Mouse (Mus musculus) hindbrain, embryonic 16.5 days (tissue): ENCODE results near the gene Hist2h3c1. TPM values are rescaled to one million over a fixed set of nuclear protein-coding genes. Genes with fewer than 3 reads are reported as not detected.
"Not testable (repeated sequence)": the region's sequence is repeated elsewhere in the genome, so short reads cannot be mapped to it uniquely, and the experiment has no call there.

Source experiments
- ATAC-seq: fragments of 200-750 bp; cut with Nextera tagmentation; 2 replicates; pipeline ENCODE4 v1.8.0; 2017; ENCODE audit warnings: moderate TSS enrichment, moderate library complexity
- H3K27ac ChIP-seq: fragments of 300-500 bp; sonication (generic); 2 replicates; pipeline ENCODE4 v1.5.1; 2014; ENCODE audit warnings: low read depth, mild to moderate bottlenecking, control low read depth, low read length, moderate library complexity
- H3K27me3 ChIP-seq: fragments of 300-500 bp; sonication (generic); replicated peaks from 2 replicates; pipeline ENCODE4 v1.6.1; 2014; ENCODE audit warnings: low read length; ENCODE audit not compliant: control insufficient read depth, insufficient read depth
- H3K36me3 ChIP-seq: fragments of 300-500 bp; sonication (generic); 2 replicates; pipeline ENCODE4 v1.6.1; 2014; ENCODE audit warnings: mild to moderate bottlenecking, low read length, moderate library complexity, mixed read lengths; ENCODE audit not compliant: control insufficient read depth, insufficient read depth
- H3K4me1 ChIP-seq: fragments of 300-500 bp; sonication (generic); 2 replicates; pipeline ENCODE4 v1.6.1; 2014; ENCODE audit warnings: low read depth, low read length; ENCODE audit not compliant: control insufficient read depth, insufficient read depth
- H3K4me2 ChIP-seq: fragments of 300-500 bp; sonication (generic); 2 replicates; pipeline ENCODE4 v1.6.1; 2014; ENCODE audit warnings: mild to moderate bottlenecking, low read length, control low read depth, moderate library complexity
- H3K4me3 ChIP-seq: fragments of 300-500 bp; sonication (generic); 2 replicates; pipeline ENCODE4 v1.5.1; 2014; ENCODE audit warnings: mild to moderate bottlenecking, low read length, control low read depth, moderate library complexity
- H3K9ac ChIP-seq: fragments of 300-500 bp; sonication (generic); 2 replicates; pipeline ENCODE4 v1.6.1; 2014; ENCODE audit warnings: low read depth, mild to moderate bottlenecking, control low read depth, low read length, moderate library complexity
- H3K9me3 ChIP-seq: fragments of 300-500 bp; sonication (generic); 2 replicates; pipeline ENCODE4 v1.6.1; 2014; ENCODE audit warnings: mild to moderate bottlenecking, low read length, moderate library complexity; ENCODE audit not compliant: control insufficient read depth
- WGBS: fragments of 180-500 bp; shearing (Covaris S2); extraction: QIAGEN DNeasy Blood & Tissue Kit; methylation state at CpG from one replicate; pipeline ENCODE4 v1.1.7; 2014; 5-methylcytosine and 5-hydroxymethylcytosine counted together
- polyA plus RNA-seq: library from polyadenylated mRNA; unstranded; fragments of >200 nt; fragmentation: Nextera tagmentation; extraction: Ambion mirVana; gene quantifications from 2 replicates; pipeline ENCODE4 v1.2.1, GENCODE M21; 2015

The Hist2h3c1 gene
- polyA plus RNA-seq, 1 experiment from 2014 or later: 0.21 TPM

DNA sequence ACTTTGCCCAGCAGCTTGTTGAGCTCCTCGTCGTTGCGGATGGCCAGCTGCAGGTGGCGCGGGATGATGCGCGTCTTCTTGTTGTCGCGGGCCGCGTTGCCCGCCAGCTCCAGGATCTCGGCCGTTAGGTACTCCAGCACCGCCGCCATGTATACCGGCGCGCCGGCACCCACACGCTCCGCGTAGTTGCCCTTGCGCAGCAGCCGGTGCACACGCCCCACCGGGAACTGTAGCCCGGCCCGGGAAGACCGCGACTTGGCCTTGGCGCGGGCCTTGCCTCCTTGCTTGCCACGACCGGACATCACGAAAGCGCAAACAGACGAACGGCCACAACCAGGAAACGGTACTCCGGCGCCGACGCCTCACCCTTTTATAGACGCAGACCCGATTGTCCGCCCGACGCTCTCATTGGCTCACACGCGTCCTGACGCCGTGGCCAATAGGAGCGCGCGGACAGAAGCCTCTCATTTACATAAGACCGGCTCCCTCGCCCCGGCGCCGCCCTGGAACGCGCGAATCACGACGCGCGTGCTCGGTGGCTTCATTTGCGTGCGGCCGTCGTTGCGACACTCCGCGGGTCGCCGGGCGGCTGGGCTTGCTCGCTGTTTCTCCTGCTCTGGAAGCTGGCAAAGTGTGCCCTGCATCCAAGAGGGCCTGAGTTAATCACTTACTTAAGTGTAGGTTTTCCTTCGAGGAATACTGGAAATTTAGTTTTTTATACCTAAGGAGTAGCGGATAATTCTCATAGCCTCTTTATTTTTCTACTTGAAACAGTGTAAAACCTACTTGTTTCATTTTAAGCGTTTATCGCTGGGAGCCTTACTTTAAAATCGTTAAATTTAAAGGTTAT is 6.3 kb upstream of the Hist2h3c1 start, which contains the start of gene Hist2h2aa2:
Gene Hist2h2aa2, minus strand, starts transcription at position 328 of the 850 bp plus-strand sequence.
- peak within 1 kb of the TSS; percentile 34 for H3K4me3 ChIP-seq
- not testable (repeated sequence) for H3K9me3 ChIP-seq, H3K36me3 ChIP-seq, H3K27me3 ChIP-seq
- peak within 1 kb of the TSS; percentile 52 for H3K4me2 ChIP-seq
- H3K9ac ChIP-seq: peak within 1 kb of the TSS; percentile 50
- WGBS: 5% methylated on average over 20 of the region's 85 CpGs
- peak; percentile 92 for ATAC-seq
- peak within 1 kb of the TSS; percentile 83 for H3K27ac ChIP-seq
- peaks cover 19% of the 10 kb centered on the region for H3K4me1 ChIP-seq

DNA sequence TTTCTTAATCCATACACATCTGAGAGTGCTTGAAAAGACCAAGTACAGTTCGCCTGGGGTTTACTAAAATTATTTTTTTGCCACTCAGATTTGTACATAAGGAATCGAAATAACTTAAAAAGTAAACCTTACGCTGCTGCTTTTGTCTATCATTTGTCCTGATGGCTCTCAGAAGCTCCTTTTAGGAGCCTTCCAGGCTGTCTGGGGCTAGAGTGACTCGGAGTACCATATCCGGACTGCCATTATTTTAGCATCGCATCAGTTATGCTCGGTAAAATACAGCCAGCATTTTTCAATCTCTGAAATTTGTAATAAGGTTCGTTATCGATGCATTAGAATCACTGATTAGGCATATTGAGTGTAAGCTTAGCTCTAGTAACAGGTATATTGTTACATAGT is 5.7 kb upstream of the Hist2h3c1 start:
- H3K4me2 ChIP-seq: peak overlapping the region; percentile 52
- H3K27me3 ChIP-seq: no peaks in the 10 kb centered on the region
- peak overlapping the region; percentile 45 for H3K9ac ChIP-seq
- ATAC-seq: no peak
- H3K4me3 ChIP-seq: no peak overlapping the region; the same call in 1 of the 2 replicates
- 77% methylated on average over 9 of the region's 9 CpGs for whole genome bisulfite sequencing
- no peaks in the 10 kb centered on the region for H3K36me3 ChIP-seq
- peak overlapping the region; percentile 83 for H3K27ac ChIP-seq
- peaks cover 19% of the 10 kb centered on the region for H3K4me1 ChIP-seq
- no peaks in the 10 kb centered on the region for H3K9me3 ChIP-seq

DNA sequence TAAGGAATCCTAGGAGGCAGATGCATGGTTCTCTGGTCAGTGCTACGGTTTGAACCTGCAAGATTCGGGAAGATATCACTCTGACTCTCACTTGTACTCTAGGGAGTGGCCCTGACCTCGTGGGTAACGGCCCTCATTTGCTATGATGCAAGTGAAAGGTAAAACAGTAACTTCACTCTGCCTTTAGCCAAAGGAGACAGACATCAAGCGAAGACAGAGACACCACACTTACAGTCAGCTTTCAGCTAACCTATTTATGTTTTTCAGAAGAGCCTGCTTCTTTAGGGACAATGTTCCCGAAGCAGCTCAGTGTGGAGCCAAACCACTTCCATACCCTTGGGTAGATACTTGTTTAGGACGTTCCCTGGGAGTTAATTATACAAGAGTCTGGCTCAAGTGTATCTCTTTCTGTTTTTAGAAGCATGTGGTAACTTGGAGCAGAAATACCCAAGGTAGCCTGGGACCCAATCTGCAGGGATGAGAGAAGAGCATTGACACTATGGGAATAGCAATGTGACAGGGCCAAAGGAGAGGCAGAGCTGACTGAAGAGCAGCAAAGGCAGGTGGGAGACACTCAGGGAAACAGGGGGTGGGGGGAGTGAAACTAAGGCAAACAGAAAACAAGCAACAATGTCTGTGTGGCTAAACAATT is 2.4 kb upstream of the Hist2h3c1 start:
- Histone ChIP-seq H3K9ac (0 out of 2 replicates have a peak overlapping the region, but pooled peaks have one; percentile 8), H3K4me3 (no peak overlapping the region), H3K27ac (0 out of 2 replicates have a peak overlapping the region, but pooled peaks have one; percentile 23), H3K27me3 (no peaks in the 10 kb centered on the region), H3K4me1 (peaks cover 14% of the 10 kb centered on the region), H3K4me2 (peak overlapping the region; percentile 67), H3K9me3 (no peaks in the 10 kb centered on the region), H3K36me3 (no peaks in the 10 kb centered on the region)
- WGBS: 85% methylated on average over 7 of the region's 7 CpGs
- ATAC-seq: no peak

DNA sequence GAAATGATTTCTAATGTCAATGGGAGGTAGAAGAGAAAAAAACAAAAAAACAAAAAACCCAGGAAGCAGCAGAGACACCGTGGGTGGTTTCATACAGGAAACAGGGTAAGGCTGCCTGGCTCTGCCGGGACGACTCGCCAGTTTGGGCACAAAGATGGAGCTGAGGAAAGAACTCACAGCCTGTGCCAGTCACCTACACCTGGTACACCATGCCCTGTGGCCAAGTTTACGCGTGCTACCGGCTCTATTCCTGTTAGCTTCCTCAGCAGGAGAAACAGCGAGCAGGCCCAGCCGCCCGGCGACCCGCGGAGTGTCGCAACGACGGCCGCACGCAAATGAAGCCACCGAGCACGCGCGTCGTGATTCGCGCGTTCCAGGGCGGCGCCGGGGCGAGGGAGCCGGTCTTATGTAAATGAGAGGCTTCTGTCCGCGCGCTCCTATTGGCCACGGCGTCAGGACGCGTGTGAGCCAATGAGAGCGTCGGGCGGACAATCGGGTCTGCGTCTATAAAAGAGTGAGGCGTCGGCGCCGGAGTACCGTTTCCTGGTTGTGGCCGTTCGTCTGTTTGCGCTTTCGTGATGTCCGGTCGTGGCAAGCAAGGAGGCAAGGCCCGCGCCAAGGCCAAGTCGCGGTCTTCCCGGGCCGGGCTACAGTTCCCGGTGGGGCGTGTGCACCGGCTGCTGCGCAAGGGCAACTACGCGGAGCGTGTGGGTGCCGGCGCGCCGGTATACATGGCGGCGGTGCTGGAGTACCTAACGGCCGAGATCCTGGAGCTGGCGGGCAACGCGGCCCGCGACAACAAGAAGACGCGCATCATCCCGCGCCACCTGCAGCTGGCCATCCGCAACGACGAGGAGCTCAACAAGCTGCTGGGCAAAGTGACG is 1.2 kb upstream of the Hist2h3c1 start, which contains the start of gene Hist2h2aa1:
Gene Hist2h2aa1, plus strand, starts transcription at position 495 of the 884 bp plus-strand sequence.
- WGBS: 0% methylated on average over 18 of the region's 88 CpGs
- peak within 1 kb of the TSS; percentile 54 for H3K4me3 ChIP-seq
- H3K27ac ChIP-seq: peak within 1 kb of the TSS; percentile 96
- H3K36me3 ChIP-seq, H3K9me3 ChIP-seq, H3K27me3 ChIP-seq: not testable (repeated sequence)
- peaks cover 14% of the 10 kb centered on the region for H3K4me1 ChIP-seq
- ATAC-seq: peak; percentile 93
- H3K9ac ChIP-seq: peak within 1 kb of the TSS; percentile 79
- H3K4me2 ChIP-seq: peak within 1 kb of the TSS; percentile 67

DNA sequence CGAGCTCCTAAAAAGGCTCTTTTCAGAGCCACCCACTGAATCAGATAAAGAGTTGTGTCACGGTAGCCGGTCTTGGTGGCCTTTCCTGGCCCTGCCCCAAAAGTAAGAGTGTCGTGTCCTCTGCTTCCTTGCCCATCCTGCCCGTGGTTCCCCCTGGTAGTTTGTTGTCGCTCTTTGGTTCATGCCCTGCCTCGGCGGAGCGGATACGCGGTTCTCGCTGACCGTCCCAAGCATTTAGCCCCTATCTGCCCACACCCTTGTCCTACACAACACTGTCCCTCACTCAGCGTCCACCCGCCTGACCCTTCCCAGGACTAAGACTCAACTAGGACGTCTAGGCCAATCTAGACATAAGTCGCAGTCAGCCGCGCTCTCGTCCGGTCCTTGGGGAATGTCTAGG is 467 bp upstream of the Hist2h3c1 start:
- Histone ChIP-seq H3K4me1 (peaks cover 11% of the 10 kb centered on the region), H3K4me2 (peak overlapping the region; percentile 42), H3K4me3 (peak overlapping the region; percentile 32)
- H3K9me3 ChIP-seq, H3K27me3 ChIP-seq, ATAC-seq, H3K36me3 ChIP-seq, H3K9ac ChIP-seq, H3K27ac ChIP-seq: not testable (repeated sequence)
- 0% methylated on average over 5 of the region's 21 CpGs for WGBS

DNA sequence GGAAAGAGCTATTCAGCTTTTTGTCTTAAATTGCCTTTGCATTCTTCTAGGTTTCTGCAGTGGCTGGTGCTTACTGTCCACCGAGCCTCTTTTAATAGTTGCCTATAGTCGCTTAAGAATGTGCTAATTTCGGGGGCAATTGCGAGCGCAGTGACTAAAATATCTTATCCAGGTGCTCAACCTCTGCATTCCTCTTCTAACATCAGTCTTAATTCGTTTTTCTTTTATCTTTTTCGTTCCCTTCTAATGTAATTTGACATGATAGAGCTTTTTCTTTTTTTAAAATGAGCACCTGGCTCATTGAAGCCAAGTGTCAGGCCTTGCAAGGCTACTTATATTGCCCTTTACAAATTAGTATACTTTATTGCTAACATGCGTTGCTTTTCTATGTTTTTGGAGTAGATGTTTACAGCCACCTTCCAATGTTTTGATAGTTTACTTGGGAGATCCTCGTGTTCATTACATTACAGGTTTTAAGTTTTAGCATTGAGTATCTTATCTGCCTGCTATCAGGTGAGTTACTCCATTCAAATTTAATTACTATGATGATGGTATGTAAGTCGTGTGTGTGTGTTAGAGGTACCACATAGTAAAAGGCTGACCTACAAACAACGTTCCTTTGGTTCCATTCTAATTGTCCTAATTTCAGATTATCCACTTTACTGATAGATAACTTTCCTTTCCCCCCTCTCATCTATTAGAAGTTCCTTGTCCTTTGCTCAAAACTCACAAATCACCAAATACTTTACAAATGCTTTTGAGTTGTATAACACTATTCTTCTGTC is 1.1 kb downstream of the Hist2h3c1 start:
- Histone ChIP-seq H3K9me3 (no peaks in the 10 kb centered on the region), H3K27ac (no peak overlapping the region), H3K4me3 (peak overlapping the region; percentile 27), H3K9ac (0 out of 2 replicates have a peak overlapping the region, but pooled peaks have one; percentile 27), H3K27me3 (no peaks in the 10 kb centered on the region), H3K4me2 (peak overlapping the region; percentile 49), H3K4me1 (peaks cover 11% of the 10 kb centered on the region), H3K36me3 (no peaks in the 10 kb centered on the region)
- ATAC-seq: no peak
- 7% methylated on average over 11 of the region's 11 CpGs for WGBS

DNA sequence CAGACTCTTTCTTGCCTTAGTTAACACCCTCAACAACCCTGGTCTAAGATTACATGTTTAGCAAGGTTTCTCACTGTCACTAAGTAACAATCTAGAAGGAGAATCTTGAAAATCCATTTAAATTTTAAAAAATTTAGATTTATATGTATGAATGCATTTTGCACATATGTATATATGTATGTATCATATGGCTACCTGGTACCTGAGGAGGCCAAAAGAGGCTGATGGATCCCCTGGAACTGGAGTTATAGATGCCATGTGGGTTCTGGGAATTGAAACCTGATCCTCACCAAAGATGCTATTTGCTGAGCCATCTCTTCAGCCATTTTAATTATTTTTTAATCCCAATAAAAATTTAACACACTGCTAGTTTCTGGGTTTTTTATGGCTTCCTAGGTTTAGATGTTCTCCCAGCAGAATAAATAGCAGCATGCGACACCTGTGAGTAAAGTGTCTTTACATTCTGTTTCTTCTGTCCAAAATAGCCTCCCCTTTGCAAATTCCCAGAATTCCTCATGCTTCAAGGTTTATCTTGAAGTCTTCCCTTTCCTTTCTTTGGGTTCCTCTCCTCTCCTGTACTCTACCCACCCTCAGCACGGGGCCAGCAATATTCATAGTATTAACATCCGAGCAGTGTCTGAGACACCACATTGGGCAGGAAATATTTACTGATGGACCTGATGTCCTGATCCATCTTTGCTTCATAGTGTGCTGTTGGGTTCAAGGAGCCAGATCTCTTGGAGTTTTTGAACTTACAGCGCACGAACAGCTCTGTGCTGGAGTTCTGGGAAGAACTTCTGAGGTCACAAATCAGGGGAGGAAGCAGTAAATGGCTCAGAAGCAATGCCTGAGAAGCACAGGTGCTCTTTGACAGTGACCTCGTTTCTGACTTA is 1.9 kb downstream of the Hist2h3c1 start:
- Histone ChIP-seq H3K9ac (no peak overlapping the region), H3K9me3 (no peaks in the 10 kb centered on the region), H3K4me1 (peaks cover 11% of the 10 kb centered on the region), H3K4me3 (no peak overlapping the region; the same call in 1 of the 2 replicates), H3K27ac (no peak overlapping the region), H3K36me3 (no peaks in the 10 kb centered on the region), H3K27me3 (no peaks in the 10 kb centered on the region), H3K4me2 (peak overlapping the region; percentile 49)
- WGBS: 55% methylated on average over 6 of the region's 6 CpGs
- no peak for ATAC-seq

DNA sequence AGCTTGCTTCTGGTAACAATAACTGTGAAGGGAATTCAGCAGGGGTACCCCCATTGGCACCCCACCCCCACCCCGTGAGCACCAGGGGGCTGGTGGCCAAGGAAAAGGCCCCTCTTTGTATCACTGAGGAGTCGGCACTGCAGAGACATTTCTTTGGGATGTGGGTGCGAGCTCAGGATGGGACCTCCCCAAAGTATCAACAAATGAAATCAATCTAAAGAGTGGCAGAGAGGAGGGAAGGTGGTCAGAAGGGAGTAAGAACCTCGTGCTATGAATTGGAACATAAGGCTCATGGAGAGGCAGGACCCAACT is 2.5 kb downstream of the Hist2h3c1 start:
- ATAC-seq: no peak
- no peaks in the 10 kb centered on the region for H3K9me3 ChIP-seq
- H3K4me2 ChIP-seq: no peak overlapping the region
- H3K4me1 ChIP-seq: peaks cover 11% of the 10 kb centered on the region
- no peak overlapping the region for H3K9ac ChIP-seq
- no peaks in the 10 kb centered on the region for H3K27me3 ChIP-seq
- H3K36me3 ChIP-seq: no peaks in the 10 kb centered on the region
- 66% methylated on average over 4 of the region's 4 CpGs for whole genome bisulfite sequencing
- H3K27ac ChIP-seq: no peak overlapping the region
- no peak overlapping the region for H3K4me3 ChIP-seq
